ENCODE assay signal across 7 mouse cellular contexts in the genomic region with DNA sequence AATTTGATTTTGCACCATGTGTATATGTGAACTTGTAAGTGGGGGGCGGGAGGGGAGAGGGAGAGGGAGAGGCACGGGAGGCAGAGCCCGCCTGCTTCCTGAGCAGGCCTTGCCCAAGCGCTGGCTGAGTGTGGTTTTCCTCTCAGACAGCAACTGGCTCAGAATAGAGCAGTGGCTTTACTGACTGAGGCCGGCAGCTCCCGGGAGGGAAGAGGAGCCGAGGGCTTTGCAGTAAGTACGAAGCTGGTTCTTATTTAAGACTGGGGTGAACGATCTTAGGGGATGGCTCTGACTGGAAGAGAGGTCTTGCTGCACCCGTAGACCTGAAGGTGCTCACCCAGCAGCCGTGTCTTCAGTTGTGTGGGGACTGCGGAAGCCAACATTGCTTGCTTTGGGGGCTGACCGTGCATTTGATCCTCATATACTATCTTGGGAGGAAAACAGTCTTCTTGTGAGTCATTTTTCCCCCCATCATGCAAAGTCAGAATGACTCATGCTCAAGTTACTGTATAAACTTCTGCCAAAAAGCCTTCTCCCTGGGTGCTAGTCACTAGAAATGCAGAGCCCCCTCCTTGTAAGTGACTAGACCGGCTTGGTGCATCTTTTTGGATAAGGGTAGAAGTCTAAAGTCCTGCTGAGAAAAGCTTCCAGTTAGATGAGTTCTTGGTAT. TPM values are rescaled to one million over a fixed set of nuclear protein-coding genes. Genes with fewer than 3 reads are reported as not detected.
DNase-seq lines count a peak whose midpoint lies in the region; ATAC-seq and TF ChIP-seq lines count a peak whose summit lies in the region.

No protein-coding gene starts in this region.

- H3K4me3 ChIP-seq in layer of hippocampus, adult 2 months, result peak overlapping the region; percentile 19
- peak overlapping the region; percentile 47 for H3K4me3 ChIP-seq in erythroblast, embryonic 14.5 days (replicated peaks)
- no peak overlapping the region for H3K4me3 ChIP-seq in intestine, postnatal 0 days (ENCODE audit: low read depth, low read length)

- H3K27ac ChIP-seq in layer of hippocampus, adult 2 months, result peak overlapping the region; percentile 66
- peak overlapping the region; percentile 51; the same call in 1 of the 2 replicates for H3K27ac ChIP-seq in intestine, postnatal 0 days (ENCODE audit: low read depth, low read length)

- H3K36me3 ChIP-seq in erythroblast, embryonic 14.5 days (ENCODE audit: control insufficient read depth), result peaks cover 60% of the 10 kb centered on the region
- H3K36me3 ChIP-seq in intestine, postnatal 0 days (ENCODE audit: control insufficient read depth, insufficient read depth), result no peaks in the 10 kb centered on the region

- no peaks in the 10 kb centered on the region for H3K27me3 ChIP-seq in erythroblast, embryonic 14.5 days (ENCODE audit: control insufficient read depth)
- H3K27me3 ChIP-seq in intestine, postnatal 0 days (replicated peaks; ENCODE audit: control insufficient read depth, insufficient read depth, low read length), result no peaks in the 10 kb centered on the region

- TF ChIP-seq CTCF in layer of hippocampus, adult 2 months (conservative IDR thresholded peaks at IDR 0.05), result no peak
- TF ChIP-seq CTCF in intestine, postnatal 0 days (IDR thresholded peaks at IDR 0.05; ENCODE audit: low read depth), result no peak

- 51% methylated on average over 14 of the region's 14 CpGs for WGBS in intestine, postnatal 0 days

- peak in 1 of 2 experiments; percentile 34 for DNase-seq in layer of hippocampus, adult 2 months (ENCODE audit: low spot score in 2 of 2)
- DNase-seq in layer of hippocampus, postnatal 25 days (ENCODE audit: extremely low spot score in 1 of 2, low spot score in 1 of 2), result no peak
- DNase-seq in adipocyte (ENCODE audit: low spot score), result peak; percentile 35
- peak; percentile 62 for DNase-seq in lung, postnatal 36 days
- DNase-seq in thymus, postnatal 14 days, result peak; percentile 32

- ATAC-seq in intestine, postnatal 0 days, result no peak

- peaks cover 5% of the 10 kb centered on the region for H3K9me3 ChIP-seq in erythroblast, embryonic 14.5 days (ENCODE audit: control insufficient read depth, low read length)
- H3K9me3 ChIP-seq in intestine, postnatal 0 days (ENCODE audit: control insufficient read depth), result no peaks in the 10 kb centered on the region

- peak overlapping the region; percentile 17; the same call in 1 of the 2 replicates for H3K9ac ChIP-seq in intestine, postnatal 0 days (ENCODE audit: low read depth, low read length)

- peaks cover 53% of the 10 kb centered on the region for H3K4me1 ChIP-seq in erythroblast, embryonic 14.5 days (ENCODE audit: control insufficient read depth)
- 0 out of 2 replicates have a peak, but pooled peaks cover 2% of the 10 kb centered on the region for H3K4me1 ChIP-seq in intestine, postnatal 0 days (replicated peaks; ENCODE audit: control insufficient read depth, insufficient read depth, low read length)

- H3K4me2 ChIP-seq in intestine, postnatal 0 days (replicated peaks; ENCODE audit: low read depth), result 0 out of 2 replicates have a peak overlapping the region, but pooled peaks have one; percentile 4

RNA-seq across cellular contexts. Expression of a gene that starts 48.8 kb away (rescaled TPM):
- 10 to 100 TPM; 85.8 to 91.6 TPM for total RNA-seq in layer of hippocampus, adult 2 months (2021)
- total RNA-seq in layer of hippocampus, postnatal 25 days (2021), result 10 to 100 TPM; 83.0 to 89.6 TPM
- polyA plus RNA-seq in erythroblast, embryonic 14.5 days (2012), result 12.5 and 15.5 TPM in 2 replicates
- polyA plus RNA-seq in intestine, postnatal 0 days (2015; fragmentation: Nextera tagmentation; extraction: Ambion mirVana), result 10.3 and 11.1 TPM in 2 replicates

Comparison
In these comparisons a context has a peak if more than half of its experiments do, and no peak if none do; other contexts are left out.
1. DNase-seq: peak in adipocyte (single experiment), lung, postnatal 36 days (single experiment) and thymus, postnatal 14 days (single experiment); none in layer of hippocampus, postnatal 25 days (0 of 2).